Mouse (Mus musculus) heart, embryonic 10.5 days (tissue): Measurements from ENCODE around the gene Dapl1. TPM values are rescaled to one million over a fixed set of nuclear protein-coding genes. Genes with fewer than 3 reads are reported as not detected.

Experiments
- DNase-seq: peaks from one replicate; pipeline ENCODE4 v3.0.0-alpha.2; 2017; ENCODE audit warnings: low spot score
- H3K27ac ChIP-seq: fragments of 300-500 bp; sonication (generic); 2 replicates; pipeline ENCODE4 v1.5.1; 2016; ENCODE audit warnings: mild to moderate bottlenecking
- H3K27me3 ChIP-seq: fragments of 300-500 bp; sonication (generic); 2 replicates; pipeline ENCODE4 v1.6.1; 2016; ENCODE audit warnings: mild to moderate bottlenecking; ENCODE audit not compliant: poor library complexity, insufficient read depth, severe bottlenecking
- H3K36me3 ChIP-seq: fragments of 300-500 bp; sonication (generic); 2 replicates; pipeline ENCODE4 v1.6.1; 2016; ENCODE audit warnings: mild to moderate bottlenecking, moderate library complexity
- H3K4me1 ChIP-seq: fragments of 300-500 bp; sonication (generic); 2 replicates; pipeline ENCODE4 v1.6.1; 2016; ENCODE audit warnings: mild to moderate bottlenecking
- H3K4me3 ChIP-seq: fragments of 300-500 bp; sonication (generic); 2 replicates; pipeline ENCODE4 v1.5.1; 2016; ENCODE audit warnings: mild to moderate bottlenecking, moderate library complexity
- H3K9me3 ChIP-seq: fragments of 300-500 bp; sonication (generic); 2 replicates; pipeline ENCODE4 v1.6.1; 2016; ENCODE audit warnings: mild to moderate bottlenecking, moderate library complexity
- WGBS: fragments of 180-500 bp; shearing (Covaris S2); methylation state at CpG from one replicate; pipeline ENCODE4 v1.1.7; 2016; 5-methylcytosine and 5-hydroxymethylcytosine counted together
- polyA plus RNA-seq: library from polyadenylated mRNA; unstranded; fragments of >200 nt; fragmentation: Nextera tagmentation; extraction: Ambion mirVana; gene quantifications from 2 replicates; pipeline ENCODE4 v1.2.1, GENCODE M21; 2016

The Dapl1 gene
- polyA plus RNA-seq, 1 experiment from 2014 or later: 0.50 TPM

DNA sequence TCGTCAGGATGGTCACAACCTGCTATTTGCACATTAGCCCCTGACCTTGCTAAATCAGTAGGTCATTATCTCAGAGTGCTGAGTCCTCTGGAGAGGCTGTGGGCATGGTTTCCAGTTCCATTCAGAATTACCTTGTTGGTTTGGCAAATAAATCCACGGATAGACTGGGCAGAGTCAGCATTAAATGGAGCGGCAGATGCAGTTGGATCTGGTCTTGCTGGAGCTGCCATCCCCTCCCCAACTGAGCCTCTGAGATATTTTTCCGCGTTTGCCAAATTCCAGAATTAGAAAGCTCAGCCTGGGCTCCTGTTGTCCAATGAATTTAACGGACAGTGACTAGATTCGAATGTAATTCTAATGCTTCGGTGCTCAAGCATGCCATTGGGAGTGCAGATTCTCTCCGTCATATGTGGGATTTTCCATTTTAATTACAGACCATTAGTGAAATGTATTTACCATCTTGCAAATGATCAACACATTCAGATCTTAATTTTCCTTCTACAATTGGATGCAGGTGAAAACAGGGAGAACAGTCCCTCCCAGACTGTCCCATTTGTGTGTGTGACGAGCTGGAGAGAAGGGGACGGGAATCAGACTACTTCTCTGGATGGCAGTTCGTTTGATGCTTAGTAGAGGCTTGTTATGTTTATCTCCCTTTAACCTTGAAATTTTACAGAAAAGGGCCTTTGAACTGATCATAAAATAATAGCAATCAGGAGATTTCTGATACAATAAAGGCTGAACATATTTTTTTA is 20.8 kb upstream of the Dapl1 start:
- Histone ChIP-seq H3K27ac (no peak overlapping the region), H3K36me3 (no peaks in the 10 kb centered on the region), H3K4me1 (peaks cover 16% of the 10 kb centered on the region; the same call in 1 of the 2 replicates), H3K4me3 (no peak overlapping the region), H3K9me3 (no peaks in the 10 kb centered on the region), H3K27me3 (no peaks in the 10 kb centered on the region)
- no peak for DNase-seq
- WGBS: 78% methylated on average over 12 of the region's 12 CpGs

GRCm38 (mm10) chr2:59465671-59466070 is 18.8 kb upstream of the Dapl1 start:
- H3K4me1 ChIP-seq: peaks cover 19% of the 10 kb centered on the region
- no peaks in the 10 kb centered on the region for H3K27me3 ChIP-seq
- no peaks in the 10 kb centered on the region for H3K36me3 ChIP-seq
- WGBS: 81% methylated on average over 5 of the region's 5 CpGs
- no peak overlapping the region for H3K4me3 ChIP-seq
- H3K27ac ChIP-seq: no peak overlapping the region
- no peaks in the 10 kb centered on the region for H3K9me3 ChIP-seq
- no peak for DNase-seq

DNA sequence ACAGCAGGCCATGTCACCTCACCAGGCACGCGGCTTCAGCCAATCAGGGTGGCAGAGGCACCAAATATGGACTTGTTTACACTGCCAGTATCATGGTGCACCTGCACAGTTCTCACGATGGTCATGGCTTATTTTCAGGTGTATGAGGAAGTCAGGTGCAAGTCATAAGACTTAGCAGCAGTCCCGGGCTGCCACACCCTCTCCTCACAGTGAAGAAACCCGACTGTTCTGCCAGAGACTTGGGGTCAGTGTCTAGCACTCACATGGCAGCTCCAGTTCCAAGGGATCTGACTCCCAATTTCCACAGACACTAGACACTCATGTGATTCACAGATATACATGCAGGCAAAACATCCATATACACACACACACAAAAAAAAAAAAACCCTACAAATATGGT is 18.1 kb upstream of the Dapl1 start:
- peaks cover 26% of the 10 kb centered on the region for H3K4me1 ChIP-seq
- whole genome bisulfite sequencing: 77% methylated on average over 5 of the region's 5 CpGs

DNA sequence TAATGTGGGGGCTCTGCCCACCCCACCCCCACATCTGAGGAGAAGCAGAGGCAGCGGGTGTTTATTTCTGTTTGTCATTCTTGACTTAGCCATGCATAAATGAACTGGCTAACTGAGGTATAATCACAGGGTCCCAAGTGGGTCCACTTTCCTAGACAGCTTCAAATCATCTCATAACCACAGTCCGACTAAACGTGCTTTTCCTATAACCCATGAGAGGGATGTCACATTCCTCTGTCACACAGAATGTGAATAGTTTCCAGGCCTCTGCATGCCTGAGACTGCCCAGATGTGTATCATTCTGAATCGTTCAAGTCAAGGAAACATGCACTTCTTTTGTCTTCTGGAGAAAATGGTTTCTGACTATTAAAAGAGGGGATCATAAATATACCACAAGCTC is 17.4 kb upstream of the Dapl1 start:
- 33% methylated on average over 4 of the region's 4 CpGs for WGBS
- DNase-seq: no peak
- no peak overlapping the region for H3K4me3 ChIP-seq
- peaks cover 28% of the 10 kb centered on the region for H3K4me1 ChIP-seq
- H3K36me3 ChIP-seq: no peaks in the 10 kb centered on the region
- H3K27ac ChIP-seq: no peak overlapping the region
- H3K27me3 ChIP-seq: no peaks in the 10 kb centered on the region
- H3K9me3 ChIP-seq: no peaks in the 10 kb centered on the region

More for the DNA sequence above, 18.1 kb upstream of the Dapl1 start:
- Histone ChIP-seq H3K4me3 (no peak overlapping the region), H3K36me3 (no peaks in the 10 kb centered on the region), H3K27me3 (no peaks in the 10 kb centered on the region), H3K9me3 (no peaks in the 10 kb centered on the region), H3K27ac (peak overlapping the region; percentile 59; the same call in 1 of the 2 replicates)
- DNase-seq: no peak

DNA sequence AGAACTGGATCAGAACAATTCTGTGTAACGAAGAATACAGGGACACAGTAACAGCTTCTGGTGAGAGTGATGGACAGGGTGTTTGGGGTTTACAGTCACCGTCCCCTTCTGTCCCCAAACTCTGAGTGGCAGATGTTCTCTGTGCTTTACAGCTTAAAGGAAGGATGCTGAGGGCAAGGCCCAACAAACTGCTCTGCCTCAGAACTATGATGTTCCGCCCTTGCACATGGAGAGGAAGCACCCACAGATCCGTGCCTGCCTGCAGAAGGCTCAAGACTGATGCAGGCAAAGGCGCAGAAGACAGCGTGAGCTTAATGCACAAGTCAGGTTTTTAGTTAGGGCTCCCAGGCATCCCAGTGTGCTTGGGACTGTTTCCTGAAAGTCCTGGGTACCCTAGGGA is 16.5 kb upstream of the Dapl1 start:
- Histone ChIP-seq H3K4me1 (peaks cover 28% of the 10 kb centered on the region), H3K4me3 (no peak overlapping the region), H3K36me3 (no peaks in the 10 kb centered on the region), H3K27ac (no peak overlapping the region), H3K27me3 (no peaks in the 10 kb centered on the region), H3K9me3 (no peaks in the 10 kb centered on the region)
- no peak for DNase-seq
- 89% methylated on average over 6 of the region's 6 CpGs for WGBS

GRCm38 (mm10) chr2:59469590-59470245 is 14.7 kb upstream of the Dapl1 start:
- no peak for DNase-seq
- WGBS: 60% methylated on average over 8 of the region's 8 CpGs
- H3K27ac ChIP-seq: peak overlapping the region; percentile 17; the same call in 1 of the 2 replicates

GRCm38 (mm10) chr2:59470326-59471031 is 14.0 kb upstream of the Dapl1 start:
- Histone ChIP-seq H3K27me3 (no peaks in the 10 kb centered on the region), H3K27ac (peak overlapping the region; percentile 45; the same call in 1 of the 2 replicates), H3K4me1 (peaks cover 28% of the 10 kb centered on the region), H3K4me3 (no peak overlapping the region), H3K36me3 (no peaks in the 10 kb centered on the region), H3K9me3 (no peaks in the 10 kb centered on the region)
- WGBS: 62% methylated on average over 11 of the region's 11 CpGs
- no peak for DNase-seq

More at GRCm38 (mm10) chr2:59469590-59470245, 14.7 kb upstream of the Dapl1 start:
- Histone ChIP-seq H3K4me3 (no peak overlapping the region), H3K36me3 (no peaks in the 10 kb centered on the region), H3K9me3 (no peaks in the 10 kb centered on the region), H3K27me3 (no peaks in the 10 kb centered on the region), H3K4me1 (peaks cover 28% of the 10 kb centered on the region)

GRCm38 (mm10) chr2:59471051-59471948 is 13.2 kb upstream of the Dapl1 start:
- 55% methylated on average over 15 of the region's 15 CpGs for WGBS
- Histone ChIP-seq H3K36me3 (no peaks in the 10 kb centered on the region), H3K27ac (peak overlapping the region; percentile 45), H3K27me3 (no peaks in the 10 kb centered on the region), H3K4me3 (no peak overlapping the region), H3K9me3 (no peaks in the 10 kb centered on the region), H3K4me1 (peaks cover 26% of the 10 kb centered on the region)
- no peak for DNase-seq

GRCm38 (mm10) chr2:59474336-59474735 is 10.1 kb upstream of the Dapl1 start:
- 80% methylated on average over 4 of the region's 4 CpGs for WGBS
- H3K27ac ChIP-seq: no peak overlapping the region
- no peaks in the 10 kb centered on the region for H3K27me3 ChIP-seq
- peaks cover 12% of the 10 kb centered on the region for H3K4me1 ChIP-seq
- H3K36me3 ChIP-seq: no peaks in the 10 kb centered on the region
- H3K4me3 ChIP-seq: no peak overlapping the region
- no peaks in the 10 kb centered on the region for H3K9me3 ChIP-seq
- no peak for DNase-seq

- no peaks in the 10 kb centered on the region for H3K27me3 ChIP-seq
- H3K27ac ChIP-seq: no peak overlapping the region
- peaks cover 10% of the 10 kb centered on the region for H3K4me1 ChIP-seq
- H3K4me3 ChIP-seq: no peak overlapping the region
- no peaks in the 10 kb centered on the region for H3K9me3 ChIP-seq
- H3K36me3 ChIP-seq: no peaks in the 10 kb centered on the region
- WGBS: 78% methylated on average over 2 of the region's 2 CpGs
- DNase-seq: no peak
These were observed 627 bp downstream of the Dapl1 start for GRCm38 (mm10) chr2:59485080-59485479.

- H3K27ac ChIP-seq: no peak overlapping the region
- WGBS: 64% methylated on average over 4 of the region's 4 CpGs
- H3K9me3 ChIP-seq: no peaks in the 10 kb centered on the region
These were observed 1.2 kb downstream of the Dapl1 start for GRCm38 (mm10) chr2:59485657-59486056.

DNA sequence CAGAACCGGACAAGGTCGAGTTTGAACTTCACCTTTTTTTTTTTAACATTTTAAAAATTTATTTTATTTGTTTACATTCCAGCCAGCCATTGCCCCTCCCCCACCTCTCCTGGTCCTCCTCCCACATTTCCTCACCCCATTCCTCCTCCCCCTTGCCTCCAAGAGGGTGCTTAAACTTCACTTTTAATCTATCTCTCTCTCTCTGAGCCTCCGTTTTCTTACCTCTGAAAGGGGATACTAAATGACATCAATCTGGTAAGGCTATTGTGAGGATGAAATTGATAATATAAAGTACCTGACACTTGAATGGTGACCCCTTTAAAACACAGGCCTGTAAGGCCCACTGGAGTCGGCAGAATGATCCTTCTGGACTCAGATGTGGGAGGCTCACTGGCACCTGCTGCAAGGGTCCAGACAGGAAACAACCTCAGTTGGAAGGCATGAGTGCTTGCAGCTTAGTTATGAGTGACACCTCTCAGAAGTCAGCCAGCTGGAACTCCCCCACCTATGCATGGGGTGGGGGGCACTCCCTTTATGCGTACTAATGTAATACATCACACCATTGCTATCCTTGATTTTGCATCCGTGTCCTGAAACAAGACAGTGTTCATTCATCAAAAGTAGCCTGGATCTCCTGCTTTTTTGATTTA is 1.9 kb downstream of the Dapl1 start:
- Histone ChIP-seq H3K27me3 (no peaks in the 10 kb centered on the region), H3K27ac (no peak overlapping the region), H3K4me1 (peaks cover 10% of the 10 kb centered on the region), H3K4me3 (no peak overlapping the region), H3K9me3 (no peaks in the 10 kb centered on the region), H3K36me3 (no peaks in the 10 kb centered on the region)
- 73% methylated on average over 6 of the region's 6 CpGs for WGBS
- DNase-seq: no peak

More at GRCm38 (mm10) chr2:59485657-59486056, 1.2 kb downstream of the Dapl1 start:
- H3K4me3 ChIP-seq: no peak overlapping the region
- no peaks in the 10 kb centered on the region for H3K27me3 ChIP-seq
- H3K36me3 ChIP-seq: no peaks in the 10 kb centered on the region
- DNase-seq: no peak
- H3K4me1 ChIP-seq: peaks cover 10% of the 10 kb centered on the region
